Mouse (Mus musculus): ENCODE results near the gene Mre11a. TPM values are rescaled to one million over a fixed set of nuclear protein-coding genes. Genes with fewer than 3 reads are reported as not detected.
"Not testable (repeated sequence)": the region's sequence is repeated elsewhere in the genome, so short reads cannot be mapped to it uniquely, and the experiment has no call there.

Gene Mre11a
- polyA plus RNA-seq, 1 experiment from 2014 or later: 12.3 TPM

DNA sequence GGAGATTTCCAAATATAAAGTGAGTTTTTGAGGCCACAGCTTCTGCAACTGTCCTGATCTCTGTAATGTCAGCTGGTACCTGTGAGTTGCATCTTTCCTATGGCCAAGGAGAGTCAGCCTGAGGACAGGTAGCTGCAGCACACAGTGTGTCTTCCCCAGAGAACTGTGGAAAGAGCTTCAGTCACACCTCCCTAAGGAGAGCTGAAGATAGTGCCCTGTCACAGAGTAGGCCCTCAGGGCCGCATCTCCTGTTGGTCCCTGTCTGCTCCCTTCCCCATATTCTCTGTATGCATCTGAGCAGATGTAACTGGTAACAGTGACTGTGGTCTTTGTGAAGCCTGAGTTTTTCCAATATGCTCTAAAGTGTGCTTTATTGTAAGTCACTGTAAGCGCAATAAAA lies 85.9 kb downstream of the Mre11a start:
- Histone ChIP-seq H3K9ac (ENCODE audit: low read length) (no peak overlapping the region), H3K36me3 (ENCODE audit: control insufficient read depth, insufficient read depth, low read length) (no peaks in the 10 kb centered on the region), H3K27me3 (replicated peaks; ENCODE audit: control insufficient read depth, insufficient read depth, low read length) (no peaks in the 10 kb centered on the region), H3K4me2 (ENCODE audit: low read length) (no peak overlapping the region), H3K4me1 (ENCODE audit: control insufficient read depth, insufficient read depth, low read length) (no peaks in the 10 kb centered on the region; the same call in 1 of the 2 replicates), H3K27ac (ENCODE audit: low read depth, low read length) (no peak overlapping the region), H3K4me3 (ENCODE audit: low read depth, low read length) (no peak overlapping the region), H3K9me3 (replicated peaks; ENCODE audit: control insufficient read depth, low read length) (no peaks in the 10 kb centered on the region)
- ATAC-seq: no peak
- WGBS: 98% methylated on average over 2 of the region's 2 CpGs
- DNase-seq (ENCODE audit: low spot score): no peak

- H3K27ac ChIP-seq (ENCODE audit: low read depth, low read length): no peak overlapping the region
- H3K9me3 ChIP-seq (replicated peaks; ENCODE audit: control insufficient read depth, low read length): no peaks in the 10 kb centered on the region
- DNase-seq (ENCODE audit: low spot score) (no peak), ATAC-seq (no peak)
- H3K27me3 ChIP-seq (replicated peaks; ENCODE audit: control insufficient read depth, insufficient read depth, low read length): no peaks in the 10 kb centered on the region
- no peak overlapping the region for H3K4me3 ChIP-seq (ENCODE audit: low read depth, low read length)
- no peaks in the 10 kb centered on the region for H3K36me3 ChIP-seq (ENCODE audit: control insufficient read depth, insufficient read depth, low read length)
- H3K9ac ChIP-seq (ENCODE audit: low read length): no peak overlapping the region
- H3K4me1 ChIP-seq (ENCODE audit: control insufficient read depth, insufficient read depth, low read length): no peaks in the 10 kb centered on the region; the same call in 1 of the 2 replicates
- no peak overlapping the region for H3K4me2 ChIP-seq (ENCODE audit: low read length)
- WGBS: 90% methylated on average over 10 of the region's 10 CpGs
Observed at GRCm38 (mm10) chr9:14870802-14871201, 86.3 kb downstream of the Mre11a start.

DNA sequence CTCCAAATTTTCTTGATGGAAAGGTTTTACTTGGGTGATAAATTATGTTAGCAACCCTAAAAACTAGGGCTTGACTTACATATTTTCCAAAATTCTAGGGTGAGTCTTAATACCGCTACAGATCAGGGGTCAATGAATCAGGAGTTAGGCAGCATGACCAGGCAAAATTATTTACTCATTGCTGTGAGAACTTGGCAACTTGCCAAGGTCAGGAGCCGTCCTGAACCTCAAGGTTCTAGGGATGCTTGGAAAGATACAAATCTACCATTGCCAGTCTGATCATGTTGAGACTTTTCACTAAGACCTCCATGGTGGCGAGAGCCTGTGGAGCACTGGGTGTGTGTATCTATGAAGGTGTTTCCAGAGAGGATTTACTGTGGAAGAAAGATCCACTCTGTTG lies 87.1 kb downstream of the Mre11a start:
- ATAC-seq (0 out of 2 replicates have a peak, but pooled peaks have one; percentile 1), DNase-seq (ENCODE audit: low spot score) (no peak)
- Histone ChIP-seq H3K9me3 (replicated peaks; ENCODE audit: control insufficient read depth, low read length) (no peaks in the 10 kb centered on the region), H3K36me3 (ENCODE audit: control insufficient read depth, insufficient read depth, low read length) (no peaks in the 10 kb centered on the region), H3K27ac (ENCODE audit: low read depth, low read length) (no peak overlapping the region), H3K27me3 (replicated peaks; ENCODE audit: control insufficient read depth, insufficient read depth, low read length) (no peaks in the 10 kb centered on the region), H3K4me3 (ENCODE audit: low read depth, low read length) (no peak overlapping the region), H3K4me1 (ENCODE audit: control insufficient read depth, insufficient read depth, low read length) (no peaks in the 10 kb centered on the region; the same call in 1 of the 2 replicates), H3K4me2 (ENCODE audit: low read length) (no peak overlapping the region), H3K9ac (ENCODE audit: low read length) (no peak overlapping the region)
- WGBS: 68% methylated on average over 3 of the region's 3 CpGs

DNA sequence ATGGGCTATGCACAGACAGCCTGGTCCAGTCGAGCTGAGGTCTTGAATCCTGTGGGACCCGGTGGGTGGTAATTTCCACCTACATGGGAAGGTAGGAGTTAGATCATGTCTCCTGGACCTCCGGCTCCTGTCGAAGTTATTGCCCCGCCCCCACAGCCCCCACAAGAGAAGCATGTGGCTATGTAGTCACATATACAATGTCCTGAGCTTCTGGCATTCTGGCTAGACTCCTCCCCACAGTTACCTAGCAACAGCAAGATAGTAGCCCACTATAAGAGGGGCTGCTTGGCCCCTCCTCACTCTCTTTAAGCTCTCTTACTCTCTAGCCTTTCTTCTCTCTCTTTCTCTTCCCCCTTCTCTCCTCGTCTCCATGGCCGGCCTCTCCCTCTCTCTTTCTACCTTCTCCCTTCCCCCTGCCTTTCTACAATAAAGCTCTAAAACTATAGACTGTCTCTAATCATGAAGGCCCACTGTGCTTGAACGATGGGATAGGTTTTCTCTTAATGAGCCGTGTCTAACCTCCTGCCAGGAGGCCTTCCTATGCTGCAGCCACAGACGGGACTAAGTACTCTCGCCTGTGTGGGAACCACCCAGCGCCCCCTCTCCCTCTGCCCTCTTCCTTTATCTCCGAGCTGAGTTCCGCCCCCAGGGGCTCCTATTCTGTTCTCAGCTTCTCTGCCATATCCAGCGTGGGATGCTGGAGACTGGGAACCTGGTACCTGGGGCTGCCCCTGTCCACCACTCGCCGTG lies 87.9 kb downstream of the Mre11a start:
- Histone ChIP-seq H3K27me3 (replicated peaks; ENCODE audit: control insufficient read depth, insufficient read depth, low read length) (no peaks in the 10 kb centered on the region), H3K4me1 (ENCODE audit: control insufficient read depth, insufficient read depth, low read length) (no peaks in the 10 kb centered on the region; the same call in 1 of the 2 replicates), H3K9ac (ENCODE audit: low read length) (no peak overlapping the region), H3K36me3 (ENCODE audit: control insufficient read depth, insufficient read depth, low read length) (no peaks in the 10 kb centered on the region), H3K4me3 (ENCODE audit: low read depth, low read length) (no peak overlapping the region), H3K4me2 (ENCODE audit: low read length) (no peak overlapping the region), H3K27ac (ENCODE audit: low read depth, low read length) (no peak overlapping the region), H3K9me3 (replicated peaks; ENCODE audit: control insufficient read depth, low read length) (no peaks in the 10 kb centered on the region)
- WGBS: 21% methylated on average over 17 of the region's 17 CpGs
- DNase-seq (ENCODE audit: low spot score): peak; percentile 34
- peak; percentile 81 for ATAC-seq

DNA sequence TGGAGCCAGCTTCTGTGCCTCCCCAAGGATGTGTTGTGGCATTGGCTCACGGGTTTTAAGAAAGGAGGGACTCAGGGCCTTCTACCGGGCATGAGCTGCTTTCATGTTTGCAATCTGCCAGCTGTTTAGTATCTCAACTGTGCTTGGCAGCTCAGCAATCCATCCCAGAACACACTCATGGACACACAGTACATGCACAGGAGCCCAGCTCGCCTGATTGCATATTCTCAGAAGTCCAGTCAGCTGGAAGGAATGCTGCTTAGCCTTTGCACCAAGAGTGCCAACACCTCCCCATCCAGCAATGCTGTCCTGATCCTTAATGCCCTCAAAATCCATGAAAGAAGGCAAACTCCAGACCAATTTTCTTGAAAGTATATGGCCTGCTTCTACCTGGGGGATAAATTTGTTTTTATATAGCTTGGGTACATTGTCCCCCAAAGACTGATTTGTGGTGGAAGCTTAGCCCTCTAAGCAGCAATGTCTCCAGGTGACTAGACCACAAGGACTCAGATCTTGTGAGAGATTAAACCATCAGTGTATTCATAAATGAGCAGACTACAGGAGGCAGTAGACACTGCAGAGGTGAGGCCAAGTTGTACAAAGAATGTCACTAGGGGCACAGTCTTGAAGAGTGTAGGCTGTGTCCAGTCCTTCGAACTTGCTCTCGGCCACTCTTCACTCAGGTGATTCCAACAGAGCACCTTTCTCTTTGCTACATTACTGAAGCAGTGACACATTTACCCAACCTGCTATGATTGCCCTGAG lies 91.5 kb downstream of the Mre11a start:
- Histone ChIP-seq H3K36me3 (ENCODE audit: control insufficient read depth, insufficient read depth, low read length) (no peaks in the 10 kb centered on the region), H3K4me2 (ENCODE audit: low read length) (no peak overlapping the region), H3K27me3 (replicated peaks; ENCODE audit: control insufficient read depth, insufficient read depth, low read length) (no peaks in the 10 kb centered on the region), H3K4me3 (ENCODE audit: low read depth, low read length) (no peak overlapping the region), H3K9me3 (replicated peaks; ENCODE audit: control insufficient read depth, low read length) (no peaks in the 10 kb centered on the region), H3K4me1 (ENCODE audit: control insufficient read depth, insufficient read depth, low read length) (no peaks in the 10 kb centered on the region; the same call in 1 of the 2 replicates), H3K27ac (ENCODE audit: low read depth, low read length) (no peak overlapping the region), H3K9ac (ENCODE audit: low read length) (no peak overlapping the region)
- 50% methylated on average over 5 of the region's 5 CpGs for WGBS
- no peak for DNase-seq (ENCODE audit: low spot score)
- ATAC-seq: no peak

DNA sequence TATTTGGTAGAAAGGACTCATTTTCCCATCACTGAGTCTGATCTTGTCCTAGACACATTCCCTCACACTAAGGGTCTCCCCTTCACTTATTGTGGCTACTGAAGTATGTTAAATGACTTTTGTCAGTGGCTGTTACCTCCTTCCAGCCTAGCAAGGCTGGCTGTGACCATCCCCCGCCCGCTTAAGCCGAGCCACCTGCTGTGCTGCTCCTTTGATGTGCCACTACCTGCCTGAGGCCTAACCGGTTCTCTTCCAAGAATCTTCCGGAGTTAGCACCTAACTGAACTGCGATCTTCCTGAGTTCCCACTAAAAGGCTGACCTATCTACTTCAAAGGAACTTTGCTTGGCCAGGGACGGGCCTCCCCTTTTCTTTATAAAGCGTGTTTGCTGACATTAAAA lies 92.1 kb downstream of the Mre11a start:
- H3K9me3 ChIP-seq (replicated peaks; ENCODE audit: control insufficient read depth, low read length); ATAC-seq; H3K4me2 ChIP-seq (ENCODE audit: low read length); H3K27ac ChIP-seq (ENCODE audit: low read depth, low read length); DNase-seq (ENCODE audit: low spot score); H3K27me3 ChIP-seq (replicated peaks; ENCODE audit: control insufficient read depth, insufficient read depth, low read length); H3K4me3 ChIP-seq (ENCODE audit: low read depth, low read length); H3K36me3 ChIP-seq (ENCODE audit: control insufficient read depth, insufficient read depth, low read length); H3K9ac ChIP-seq (ENCODE audit: low read length); H3K4me1 ChIP-seq (ENCODE audit: control insufficient read depth, insufficient read depth, low read length): not testable (repeated sequence)
- 24% methylated on average over 8 of the region's 8 CpGs for WGBS

DNA sequence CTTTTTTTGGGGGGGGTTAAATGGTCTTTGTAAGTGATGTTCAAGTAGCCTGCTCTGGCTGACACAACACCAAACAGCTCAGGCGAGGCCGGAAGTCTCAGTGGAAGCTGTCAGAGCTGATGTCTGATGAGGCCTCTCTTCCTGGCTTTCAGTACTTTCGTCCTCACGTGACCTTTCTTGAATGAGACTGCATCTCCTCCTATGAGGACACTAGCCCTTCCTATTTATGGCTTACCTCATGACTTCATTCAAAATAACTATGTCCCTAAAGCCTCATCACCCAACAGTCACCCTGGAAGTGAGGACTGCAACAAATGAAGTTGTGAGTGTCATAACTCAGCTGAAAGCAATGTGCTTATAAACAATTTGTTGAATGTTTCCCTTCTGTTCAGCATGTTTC lies 100.2 kb downstream of the Mre11a start:
- H3K9ac ChIP-seq (ENCODE audit: low read length): no peak overlapping the region
- ATAC-seq (no peak), DNase-seq (ENCODE audit: low spot score) (no peak)
- no peak overlapping the region for H3K27ac ChIP-seq (ENCODE audit: low read depth, low read length)
- no peaks in the 10 kb centered on the region for H3K27me3 ChIP-seq (replicated peaks; ENCODE audit: control insufficient read depth, insufficient read depth, low read length)
- H3K9me3 ChIP-seq (replicated peaks; ENCODE audit: control insufficient read depth, low read length): no peaks in the 10 kb centered on the region
- H3K4me3 ChIP-seq (ENCODE audit: low read depth, low read length): no peak overlapping the region
- H3K4me1 ChIP-seq (ENCODE audit: control insufficient read depth, insufficient read depth, low read length): no peaks in the 10 kb centered on the region
- H3K36me3 ChIP-seq (ENCODE audit: control insufficient read depth, insufficient read depth, low read length): no peaks in the 10 kb centered on the region
- WGBS: 85% methylated on average over 4 of the region's 4 CpGs
- H3K4me2 ChIP-seq (ENCODE audit: low read length): no peak overlapping the region

GRCm38 (mm10) chr9:14885151-14885550 lies 100.7 kb downstream of the Mre11a start:
- Histone ChIP-seq H3K4me2 (ENCODE audit: low read length) (no peak overlapping the region), H3K27me3 (replicated peaks; ENCODE audit: control insufficient read depth, insufficient read depth, low read length) (no peaks in the 10 kb centered on the region), H3K4me3 (ENCODE audit: low read depth, low read length) (no peak overlapping the region), H3K36me3 (ENCODE audit: control insufficient read depth, insufficient read depth, low read length) (no peaks in the 10 kb centered on the region), H3K27ac (ENCODE audit: low read depth, low read length) (no peak overlapping the region), H3K4me1 (ENCODE audit: control insufficient read depth, insufficient read depth, low read length) (no peaks in the 10 kb centered on the region), H3K9ac (ENCODE audit: low read length) (no peak overlapping the region), H3K9me3 (replicated peaks; ENCODE audit: control insufficient read depth, low read length) (no peaks in the 10 kb centered on the region)
- ATAC-seq (no peak), DNase-seq (ENCODE audit: low spot score) (no peak)

- no peaks in the 10 kb centered on the region for H3K36me3 ChIP-seq (ENCODE audit: control insufficient read depth, insufficient read depth, low read length)
- H3K4me3 ChIP-seq (ENCODE audit: low read depth, low read length): no peak overlapping the region
- no peaks in the 10 kb centered on the region for H3K27me3 ChIP-seq (replicated peaks; ENCODE audit: control insufficient read depth, insufficient read depth, low read length)
- no peaks in the 10 kb centered on the region for H3K9me3 ChIP-seq (replicated peaks; ENCODE audit: control insufficient read depth, low read length)
- H3K9ac ChIP-seq (ENCODE audit: low read length): no peak overlapping the region
- no peak for ATAC-seq
- no peaks in the 10 kb centered on the region for H3K4me1 ChIP-seq (ENCODE audit: control insufficient read depth, insufficient read depth, low read length)
- no peak overlapping the region for H3K4me2 ChIP-seq (ENCODE audit: low read length)
- no peak overlapping the region for H3K27ac ChIP-seq (ENCODE audit: low read depth, low read length)
- WGBS: 78% methylated on average over 1 of the region's 1 CpGs
- no peak for DNase-seq (ENCODE audit: low spot score)
Observed at GRCm38 (mm10) chr9:14885954-14886353, 101.5 kb downstream of the Mre11a start.
